Mouse (Mus musculus) cerebellum, postnatal 10 days (tissue): Measurements from ENCODE around the gene Wdsub1.

Experiments
- DNase-seq, 2 experiments: peaks; one replicate each; pipeline ENCODE4 v3.0.0; 2021; ENCODE audit warnings: mixed read lengths in 2 of 2

The Wdsub1 gene

DNA sequence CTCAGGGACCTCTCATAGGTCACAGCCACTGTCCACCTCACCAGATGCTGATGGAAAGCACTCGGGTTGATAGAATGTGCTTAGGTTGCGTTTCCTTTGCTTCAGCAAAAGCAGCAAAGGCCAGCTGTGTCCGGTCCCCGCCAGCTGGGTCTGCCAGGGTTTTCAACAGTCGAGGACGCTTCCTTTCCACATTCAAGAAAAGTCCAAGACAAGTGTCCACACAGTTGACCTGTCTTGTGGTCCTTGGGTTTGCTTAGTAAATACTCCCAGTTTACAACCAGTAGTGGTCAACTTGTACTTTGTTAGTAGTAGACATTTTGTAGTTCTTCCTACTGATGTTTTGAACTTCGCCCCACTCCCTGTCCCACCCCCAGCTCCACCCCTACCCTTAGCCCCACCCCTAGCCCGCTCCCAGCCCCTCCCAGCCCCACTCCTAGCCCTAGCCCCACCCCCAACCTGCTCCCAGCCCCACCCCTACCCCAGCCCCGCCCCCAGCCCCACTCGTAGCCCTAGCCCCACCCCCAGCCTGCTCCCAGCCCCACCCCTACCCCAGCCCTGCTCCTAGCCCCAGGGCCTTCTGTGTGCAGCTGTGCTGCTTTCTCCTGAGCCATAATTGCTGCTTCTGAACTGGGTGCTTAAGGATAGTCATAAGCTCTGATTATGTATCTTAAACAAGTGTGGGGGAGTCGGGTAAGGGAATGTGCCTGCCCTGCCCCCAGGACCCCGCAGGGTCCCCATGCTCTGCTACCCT is 41.0 kb downstream of the Wdsub1 start:
- peak in 1 of 2 experiments; percentile 33 for DNase-seq

DNA sequence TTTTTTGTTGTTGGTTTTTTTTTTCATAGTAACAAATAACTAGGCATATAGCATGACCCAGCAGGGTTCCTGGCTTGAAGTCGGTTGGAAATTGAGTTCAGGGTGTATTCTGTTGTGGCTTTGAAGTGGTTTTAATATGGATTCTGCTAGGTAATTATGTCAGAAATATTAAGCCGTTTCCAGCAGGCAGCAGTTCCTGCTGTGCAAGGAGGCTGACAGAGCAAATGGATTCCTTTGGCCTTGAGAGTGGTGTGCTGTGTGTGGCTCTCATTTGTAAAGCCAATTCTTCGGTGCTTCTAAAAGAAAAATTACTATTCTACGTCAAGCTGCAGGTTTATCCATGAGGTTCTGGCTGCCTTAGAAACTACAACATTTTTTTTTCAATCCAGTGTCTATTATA is 42.2 kb downstream of the Wdsub1 start:
- peak in 1 of 2 experiments; percentile 19 for DNase-seq

DNA sequence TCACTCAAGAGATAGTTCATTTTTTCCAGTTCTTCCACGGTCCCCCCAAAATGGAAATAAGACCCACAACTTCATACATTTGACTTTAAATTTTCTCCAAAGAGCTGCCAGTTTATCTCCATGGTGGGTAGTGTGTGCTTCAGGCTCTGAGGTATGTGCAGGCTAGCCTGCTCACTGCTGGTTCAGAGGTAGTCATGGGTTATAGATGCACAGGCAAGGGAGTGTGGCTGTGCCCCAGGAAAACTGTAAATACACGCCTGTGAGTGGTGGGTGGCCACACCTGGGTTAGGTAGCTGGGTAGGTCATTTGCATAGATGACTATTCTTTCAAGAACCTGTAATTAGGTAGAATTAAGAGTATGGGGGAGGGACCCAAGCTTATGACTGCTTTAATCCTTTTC is 42.6 kb downstream of the Wdsub1 start:
- DNase-seq = no peak

DNA sequence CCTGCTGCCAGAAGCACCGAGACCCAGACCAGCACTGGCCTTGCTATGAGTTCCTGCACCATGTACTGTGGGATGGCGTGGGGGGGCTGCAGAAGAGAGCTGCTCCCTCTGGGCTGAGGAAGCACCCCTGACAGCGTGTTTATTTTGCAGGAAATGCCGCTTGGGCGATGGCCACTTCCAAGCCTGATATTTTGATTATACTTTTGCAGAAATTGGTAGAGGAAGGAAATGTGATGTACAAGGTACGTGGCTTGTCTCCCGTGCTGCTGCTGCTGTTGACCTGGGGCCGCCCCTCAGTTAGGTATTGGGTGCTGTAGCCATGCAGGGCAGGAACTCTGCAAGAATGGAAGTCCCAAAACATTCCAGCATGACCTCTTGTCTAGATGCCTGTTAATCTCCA is 43.6 kb downstream of the Wdsub1 start:
- no peak for DNase-seq

DNA sequence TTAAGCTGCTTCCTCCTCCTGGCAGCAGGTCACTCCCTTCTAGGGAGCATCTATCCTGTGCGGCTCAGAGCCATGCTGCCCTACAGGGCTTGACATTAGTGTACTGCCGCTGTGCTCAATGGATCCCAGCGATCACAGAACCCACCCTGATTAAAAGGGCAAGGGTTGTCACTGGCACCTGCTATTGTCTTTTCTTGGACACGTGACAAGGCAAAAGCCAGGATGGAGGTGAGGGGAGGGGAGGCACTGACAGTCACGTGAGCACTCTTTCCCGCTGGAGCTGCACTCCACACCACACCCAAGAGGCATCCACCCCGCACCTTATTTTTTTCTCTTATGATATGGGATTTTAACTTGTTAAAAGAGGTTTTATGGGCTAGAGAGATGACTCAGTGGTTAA is 50.6 kb downstream of the Wdsub1 start:
- DNase-seq = no peak

DNA sequence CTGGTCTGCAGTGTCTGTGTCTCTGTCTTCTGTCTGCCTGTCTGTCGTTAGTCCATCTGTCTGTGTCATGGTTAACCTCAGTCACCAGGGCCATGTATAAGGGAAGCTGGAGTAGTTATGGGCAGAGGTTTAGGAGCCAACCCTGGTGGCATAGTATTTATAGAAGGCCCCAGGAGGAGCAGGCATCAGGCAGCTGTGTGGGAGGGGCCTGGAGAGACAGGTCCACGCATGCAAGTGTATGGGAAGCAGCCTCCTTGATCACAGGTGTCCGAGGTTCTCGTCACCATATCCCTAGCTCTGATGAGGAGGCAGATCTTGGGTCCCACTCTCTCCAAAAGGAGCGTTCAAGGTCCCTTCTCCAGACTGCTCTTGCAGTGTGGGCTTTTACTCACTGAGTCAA is 51.5 kb downstream of the Wdsub1 start:
- DNase-seq = no peak

DNA sequence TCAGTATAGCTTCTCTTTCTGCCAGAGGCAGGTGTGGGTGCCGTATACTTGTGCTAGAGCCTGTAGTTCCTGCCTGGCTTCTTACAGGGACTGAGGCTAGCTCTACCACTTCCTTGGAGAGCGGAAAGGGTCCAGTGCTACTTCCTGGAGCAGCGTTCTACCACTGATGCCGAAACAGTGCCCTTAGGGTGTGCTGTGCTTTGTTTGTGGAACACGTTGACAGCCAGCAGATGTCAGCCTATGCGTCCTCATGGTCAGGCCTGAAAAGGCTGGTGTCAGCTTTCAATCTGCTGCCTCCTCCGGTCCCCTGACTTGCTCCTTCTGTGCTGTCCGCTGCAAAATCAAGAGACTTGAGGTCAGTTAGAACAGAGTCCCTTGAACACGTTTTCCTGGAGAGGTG is 52.2 kb downstream of the Wdsub1 start:
- DNase-seq = peak in 1 of 2 experiments; percentile 51

DNA sequence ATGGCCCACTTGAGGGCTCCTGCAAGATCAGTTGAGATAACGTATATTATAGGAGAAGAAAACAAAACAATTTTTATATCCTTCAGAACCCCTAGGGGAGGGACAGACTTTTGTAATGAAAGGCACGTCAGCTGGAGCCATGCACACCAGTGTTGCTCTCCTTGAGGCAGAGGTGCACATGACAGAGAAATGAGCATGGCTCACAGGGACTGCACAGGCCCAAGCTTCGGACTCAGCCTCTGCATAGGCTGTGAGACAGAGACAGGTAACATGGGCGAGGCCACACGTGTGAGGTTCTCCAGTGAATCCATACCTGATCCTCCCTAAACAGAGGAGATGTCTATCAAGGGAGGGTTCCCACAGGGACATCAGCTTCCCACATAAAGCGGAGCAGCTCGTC is 52.7 kb downstream of the Wdsub1 start:
- no peak for DNase-seq

DNA sequence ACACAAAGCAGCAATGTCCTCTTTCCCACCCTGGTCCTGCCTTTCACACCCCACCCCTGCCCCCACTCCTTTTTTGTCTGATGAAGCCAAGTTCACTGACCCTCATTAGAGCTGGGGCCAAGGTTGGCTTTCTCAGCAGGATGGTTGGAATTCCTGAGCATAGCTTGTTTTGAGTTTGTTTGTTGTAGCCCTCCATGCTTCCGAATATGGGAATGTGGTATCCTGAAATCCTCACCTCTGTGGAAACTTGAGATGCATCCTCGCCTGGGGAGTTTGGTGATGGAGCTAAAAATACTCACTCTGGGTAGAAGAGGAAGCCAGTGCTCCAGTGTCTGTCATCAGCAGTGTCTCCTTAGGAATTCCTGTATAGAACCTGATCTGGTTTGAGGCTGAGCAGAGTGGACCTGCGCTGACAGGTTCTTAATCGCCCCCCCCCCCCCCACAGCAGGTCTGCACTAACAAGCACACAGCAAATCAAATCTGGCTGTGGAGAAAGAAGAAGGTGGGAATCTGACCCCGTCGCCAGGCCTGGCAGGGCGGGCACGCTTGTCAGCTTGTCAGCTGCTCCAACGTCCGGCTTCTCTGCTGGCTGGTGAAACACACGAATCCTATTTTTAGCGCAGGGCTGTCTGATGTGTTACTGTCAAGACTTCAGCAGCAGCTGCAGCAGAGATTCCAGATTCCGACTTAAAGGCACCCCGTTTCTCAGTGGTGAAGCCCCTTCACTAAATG is 53.4 kb downstream of the Wdsub1 start:
- DNase-seq = peak; percentile 66 to 70

DNA sequence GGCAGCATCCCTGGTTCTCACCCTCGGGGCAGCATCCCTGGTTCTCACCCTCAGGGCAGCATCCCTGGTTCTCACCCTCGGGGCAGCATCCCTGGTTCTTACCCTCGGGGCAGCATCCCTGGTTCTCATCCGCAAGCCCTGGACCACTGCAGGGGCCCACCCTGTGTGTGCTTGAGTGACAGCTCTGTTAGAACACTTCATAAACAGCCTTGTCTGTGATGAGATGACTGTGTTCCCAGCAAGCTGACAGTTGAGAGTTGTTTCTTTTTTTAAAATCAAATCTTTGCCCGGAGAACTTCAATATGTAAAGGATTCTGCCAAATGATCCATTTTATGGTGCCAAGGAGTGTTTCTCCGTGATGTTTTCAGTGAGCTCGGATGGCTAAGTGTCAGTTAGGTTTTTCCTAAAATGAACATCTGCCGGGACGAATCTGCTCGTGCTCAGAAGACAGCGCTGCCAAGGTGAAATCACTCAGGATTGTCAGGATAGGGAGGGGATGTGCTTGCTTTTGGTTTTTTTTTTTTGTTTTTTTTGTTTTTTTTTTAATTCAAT is 54.2 kb downstream of the Wdsub1 start:
- no peak for DNase-seq

DNA sequence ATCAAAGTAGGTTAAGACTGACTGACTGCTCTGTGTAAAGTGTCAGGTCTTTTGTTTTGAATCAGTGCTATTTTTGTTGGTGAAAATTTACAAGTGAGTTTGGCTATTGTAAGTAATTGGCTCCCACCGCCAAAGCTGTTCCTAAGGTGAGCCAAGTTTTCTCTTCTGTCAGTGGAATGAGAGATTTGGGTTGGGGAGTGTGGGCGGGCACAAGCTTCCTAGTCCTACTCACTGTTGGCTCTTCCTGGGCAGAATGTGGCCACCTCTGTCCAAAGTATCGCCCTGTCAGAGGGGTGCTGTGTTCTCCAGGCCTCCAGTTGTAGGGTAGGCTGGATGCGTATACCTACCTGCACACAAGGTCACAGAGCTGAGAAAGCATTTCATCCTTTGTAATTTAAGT is 57.0 kb downstream of the Wdsub1 start:
- DNase-seq = no peak

DNA sequence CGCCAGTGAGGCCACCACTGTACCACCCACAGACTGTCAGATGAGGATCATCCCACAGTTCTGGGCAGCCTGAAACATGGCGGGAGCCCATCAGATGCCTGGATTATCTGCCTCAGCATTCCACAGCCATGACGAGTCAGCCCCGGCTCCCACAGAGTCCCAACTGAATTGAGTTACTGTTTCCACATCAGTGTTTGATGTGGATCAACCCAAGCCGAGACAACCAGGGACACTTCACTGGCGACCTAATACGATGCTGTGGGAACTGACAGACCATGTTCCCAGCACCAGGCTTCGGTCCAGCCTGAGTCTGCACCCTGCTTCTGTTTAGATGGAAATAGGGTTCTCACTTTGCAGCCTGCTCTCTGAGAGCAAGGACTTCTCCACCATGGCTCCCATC is 58.1 kb downstream of the Wdsub1 start:
- no peak for DNase-seq

DNA sequence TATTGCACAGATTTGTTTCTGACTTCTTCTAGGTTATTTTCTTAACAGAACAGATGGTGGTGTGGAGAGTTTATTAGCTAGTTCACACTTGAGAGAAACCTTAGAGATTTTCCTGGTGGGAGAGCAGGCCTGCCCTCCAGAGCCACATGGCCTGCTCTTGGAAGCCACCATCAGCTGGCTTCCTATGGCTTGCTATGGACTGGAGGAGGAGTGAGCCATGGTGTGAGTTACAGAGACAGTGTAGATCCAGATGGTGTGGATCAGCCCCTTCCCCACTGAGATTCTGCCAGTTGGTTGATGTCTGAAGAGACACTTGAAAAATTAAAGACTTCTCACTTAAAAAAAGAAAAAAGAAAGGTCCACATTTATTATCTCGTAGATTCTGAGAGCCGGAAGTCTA is 61.3 kb downstream of the Wdsub1 start:
- DNase-seq = no peak

DNA sequence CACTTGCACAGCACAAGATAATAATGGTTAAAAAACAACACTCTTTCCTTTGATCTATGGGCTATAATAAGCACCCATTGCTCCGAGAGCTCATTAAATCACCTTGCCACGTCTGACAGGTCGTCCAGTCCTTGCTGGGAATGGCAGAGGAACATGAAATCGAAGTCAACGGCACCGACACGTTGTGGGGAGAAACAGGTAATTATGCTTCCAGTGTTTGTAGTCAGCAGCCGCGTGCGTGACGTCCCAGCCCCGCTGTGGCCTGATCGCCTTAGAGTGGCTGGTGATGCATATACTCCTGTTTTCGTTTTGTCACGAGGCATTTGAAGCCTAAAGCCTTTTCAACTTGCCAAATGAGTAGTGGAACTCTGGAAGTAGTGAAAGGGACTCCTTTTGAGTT is 62.3 kb downstream of the Wdsub1 start:
- DNase-seq = no peak

DNA sequence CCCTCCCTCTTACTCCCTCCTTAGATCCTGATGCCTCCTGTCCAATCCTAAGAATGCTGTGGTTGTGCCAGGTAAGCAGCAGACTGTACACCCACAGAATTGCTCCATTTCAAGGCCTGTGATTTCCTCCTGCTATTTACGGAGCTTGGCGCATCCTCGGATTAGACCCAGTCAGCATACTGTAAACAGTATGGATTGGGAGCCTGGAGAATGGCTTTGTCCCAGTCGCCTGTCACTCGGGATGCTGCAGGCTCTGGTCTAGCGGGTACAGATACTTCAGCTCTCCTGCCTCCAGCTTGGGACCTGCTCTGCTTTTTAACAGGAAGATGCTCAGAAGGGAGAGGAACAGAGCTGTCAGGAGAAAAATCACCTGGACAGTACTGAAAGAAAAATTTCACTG is 63.0 kb downstream of the Wdsub1 start:
- DNase-seq = no peak

DNA sequence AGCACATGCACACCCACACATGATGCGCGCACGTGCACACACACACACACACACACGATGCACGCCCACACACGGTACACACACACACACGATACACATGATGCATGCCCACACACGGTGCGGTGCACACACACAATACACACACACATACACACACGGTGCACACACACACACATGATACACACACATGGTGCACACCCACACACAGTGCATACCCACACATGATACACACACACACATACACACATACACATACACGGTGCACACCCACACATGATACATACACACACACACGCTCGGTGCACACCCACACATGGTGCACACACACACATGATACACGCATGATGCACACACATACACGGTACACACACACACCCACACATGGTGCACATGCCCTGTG is 63.7 kb downstream of the Wdsub1 start:
- DNase-seq = no peak

DNA sequence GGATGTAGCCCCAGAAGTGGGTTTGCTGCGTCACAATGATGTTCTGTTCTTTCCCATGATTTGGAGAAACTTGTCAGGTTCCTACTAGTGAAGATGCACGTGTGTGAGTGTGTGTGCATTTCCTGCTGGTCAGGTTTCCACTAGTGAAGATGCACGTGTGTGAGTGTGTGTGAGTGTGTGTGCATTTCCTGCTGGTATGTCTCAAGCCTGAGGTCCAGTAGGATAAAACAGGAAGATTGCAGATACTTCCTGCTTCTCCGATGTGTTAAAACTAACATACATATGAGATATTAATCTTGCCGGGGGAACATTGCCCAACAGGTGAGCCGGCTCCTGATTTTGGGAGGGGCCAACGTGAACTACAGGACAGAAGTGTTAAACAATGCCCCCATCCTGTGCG is 67.4 kb downstream of the Wdsub1 start:
- DNase-seq = no peak

DNA sequence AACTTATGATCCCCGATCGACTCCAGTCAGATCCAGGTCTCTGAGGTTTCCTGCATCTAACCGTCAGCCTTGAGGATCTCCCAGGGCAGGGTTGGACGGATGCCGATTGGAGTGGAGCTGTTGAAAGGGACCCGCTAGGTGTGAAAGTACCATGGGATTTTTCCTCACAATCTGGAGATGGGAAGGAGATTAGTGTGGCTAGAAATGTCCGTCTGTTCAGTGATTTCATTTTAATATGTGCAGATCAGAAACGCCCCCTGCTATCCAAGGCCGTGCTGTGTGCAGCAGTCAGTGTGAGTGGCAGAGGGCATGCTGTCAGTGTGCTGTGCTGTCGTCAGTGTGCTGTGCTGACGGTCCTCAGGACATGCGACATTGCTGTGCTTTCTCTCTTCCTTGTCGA is 68.9 kb downstream of the Wdsub1 start:
- peak; percentile 89 for DNase-seq

DNA sequence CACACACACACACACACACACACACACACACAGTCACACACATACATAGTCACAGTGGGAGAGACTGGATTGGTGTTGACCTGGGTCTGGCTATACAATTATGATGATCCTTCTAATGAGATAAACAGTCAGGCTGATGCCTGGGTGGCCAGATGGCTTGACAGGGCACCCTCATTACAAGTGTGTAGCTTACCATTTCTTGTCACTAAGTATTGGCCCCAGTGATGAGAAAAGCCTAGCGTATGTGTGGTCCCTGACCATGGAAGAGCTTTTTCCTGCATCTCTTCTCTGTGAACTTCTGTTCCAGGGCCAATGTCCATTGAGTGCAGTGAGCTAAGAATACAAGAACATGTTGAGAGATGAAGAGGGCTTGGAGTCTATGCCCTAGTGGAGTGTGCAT is 69.8 kb downstream of the Wdsub1 start:
- no peak for DNase-seq

DNA sequence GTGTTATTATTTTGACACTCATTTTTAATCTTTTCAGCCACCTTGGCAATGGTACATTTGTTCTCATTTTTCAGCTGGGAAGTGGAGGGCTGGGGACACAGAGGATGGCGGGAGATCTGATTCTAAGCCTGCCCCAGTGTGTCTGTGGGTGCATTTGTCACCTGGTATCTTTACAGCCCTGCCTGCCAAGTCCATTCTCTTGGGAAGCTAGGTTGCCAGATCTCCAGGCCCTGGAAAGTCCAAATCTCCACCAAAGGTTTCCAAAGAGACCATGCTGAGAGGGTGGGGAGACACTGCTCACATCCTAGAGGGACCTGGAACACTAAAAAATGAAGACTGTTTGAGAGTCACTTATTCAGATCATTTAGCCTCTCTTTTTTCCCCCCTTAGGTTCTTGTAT is 71.1 kb downstream of the Wdsub1 start:
- DNase-seq = peak in 1 of 2 experiments; percentile 63

DNA sequence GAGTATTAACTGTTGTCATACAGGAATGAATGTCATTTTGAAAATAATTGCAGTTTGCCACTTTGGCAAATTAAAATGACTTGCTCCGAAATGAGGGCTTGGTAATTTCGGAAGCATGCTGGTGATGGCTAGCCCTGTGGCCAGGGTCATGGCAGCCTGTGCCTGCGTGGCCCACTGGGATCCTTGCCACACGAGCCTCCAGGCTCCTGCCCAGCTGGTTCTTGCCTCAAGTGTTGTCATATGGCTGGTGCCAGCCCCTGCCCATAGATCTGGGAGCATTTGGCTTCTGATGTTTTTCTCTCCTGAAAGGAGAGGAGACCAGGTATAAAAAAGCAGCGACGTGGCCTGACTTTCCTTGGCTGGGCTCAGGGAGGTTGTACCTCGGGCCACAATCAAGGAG is 72.4 kb downstream of the Wdsub1 start:
- DNase-seq = peak; percentile 72 to 78

DNA sequence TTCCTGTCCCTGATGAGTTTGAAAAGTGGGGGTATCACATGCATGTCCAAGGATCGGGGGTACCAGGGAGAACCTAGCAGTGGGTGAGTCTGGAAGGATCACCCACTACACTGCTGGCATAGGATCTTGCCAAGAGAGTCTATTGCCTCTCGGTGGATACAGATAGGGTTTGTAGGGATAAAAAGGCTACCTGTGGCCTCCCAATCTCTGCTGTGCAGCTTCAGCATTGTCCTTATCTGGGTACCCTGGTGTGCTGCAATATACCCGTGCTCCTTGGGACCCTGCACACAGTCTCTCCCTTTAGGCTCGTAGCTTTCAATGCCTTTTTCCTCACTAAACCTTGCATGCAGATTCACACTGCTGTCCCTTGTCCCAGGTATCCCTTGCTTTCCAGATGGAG is 73.8 kb downstream of the Wdsub1 start:
- DNase-seq = no peak

DNA sequence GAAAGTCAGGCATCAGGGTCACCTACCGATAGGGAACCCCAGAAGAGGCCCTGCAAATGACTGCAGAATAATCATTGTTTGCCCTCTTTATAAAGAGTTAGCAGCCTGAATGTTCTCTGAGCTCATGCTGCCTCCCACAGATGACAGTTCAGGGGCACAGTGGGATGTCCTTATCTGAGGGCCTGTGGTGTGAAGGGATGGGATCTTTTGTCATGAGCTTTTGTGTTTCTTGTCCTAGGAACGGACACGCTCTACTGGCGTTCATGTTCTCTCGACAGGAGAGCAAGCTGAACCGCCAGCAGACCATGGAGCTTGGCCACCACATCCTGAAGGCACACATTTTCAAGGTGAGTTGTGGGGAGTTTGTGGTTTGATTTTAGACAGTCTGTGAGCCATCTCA is 76.4 kb downstream of the Wdsub1 start:
- DNase-seq = no peak

DNA sequence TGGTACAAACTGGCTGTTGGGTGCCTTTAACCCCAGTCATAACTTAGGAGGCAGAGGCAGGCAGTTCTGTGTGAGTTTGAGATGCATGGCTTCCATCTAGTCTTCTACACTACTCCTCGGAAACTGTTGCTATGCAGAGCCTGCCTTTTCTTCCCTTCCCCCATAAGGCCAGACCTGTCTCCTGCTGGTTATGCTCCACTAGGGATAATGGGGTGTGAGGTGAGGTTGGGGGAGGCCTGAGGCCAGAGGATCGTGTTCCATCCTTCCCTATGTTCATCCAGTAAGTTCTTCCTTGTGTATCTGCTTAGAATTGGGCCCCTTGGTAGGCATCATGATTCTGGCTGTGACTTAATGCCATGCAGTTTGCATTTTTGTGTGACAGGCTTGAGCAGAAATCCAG is 76.8 kb downstream of the Wdsub1 start:
- no peak for DNase-seq
